Mouse (Mus musculus): ENCODE measurements at regions not wholly inside any gene's neighbourhood (a gene's known extent, or its start where the extent isn't known, plus 50 kb on each side); places are given as distances from the start of the nearest gene placed in this dataset.

GRCm38 (mm10) chr3:131895057-131895456 lies 190.0 kb upstream of the Dkk2 start:
- Histone ChIP-seq H3K27me3 (ENCODE audit: insufficient read depth, low read length) (no peaks in the 10 kb centered on the region), H3K4me3 (ENCODE audit: low read length) (no peak overlapping the region), H3K4me1 (ENCODE audit: insufficient read depth, low read length) (no peaks in the 10 kb centered on the region), H3K4me2 (replicated peaks; ENCODE audit: low read depth, low read length) (no peak overlapping the region), H3K27ac (ENCODE audit: low read length) (no peak overlapping the region), H3K9ac (replicated peaks; ENCODE audit: low read length) (no peak overlapping the region), H3K9me3 (ENCODE audit: low read length) (no peaks in the 10 kb centered on the region), H3K36me3 (ENCODE audit: insufficient read depth, low read length) (no peaks in the 10 kb centered on the region)
- WGBS = 71% methylated on average over 1 of the region's 1 CpGs
- no peak for ATAC-seq (ENCODE audit: low FRiP score, low TSS enrichment)

GRCm38 (mm10) chr3:131913534-131913933 lies 171.6 kb upstream of the Dkk2 start:
- Histone ChIP-seq H3K4me3 (ENCODE audit: low read length) (no peak overlapping the region), H3K9me3 (ENCODE audit: low read length) (no peaks in the 10 kb centered on the region), H3K4me1 (ENCODE audit: insufficient read depth, low read length) (no peaks in the 10 kb centered on the region), H3K36me3 (ENCODE audit: insufficient read depth, low read length) (no peaks in the 10 kb centered on the region), H3K4me2 (replicated peaks; ENCODE audit: low read depth, low read length) (no peak overlapping the region), H3K27ac (ENCODE audit: low read length) (no peak overlapping the region), H3K27me3 (ENCODE audit: insufficient read depth, low read length) (no peaks in the 10 kb centered on the region), H3K9ac (replicated peaks; ENCODE audit: low read length) (no peak overlapping the region)
- WGBS = 87% methylated on average over 6 of the region's 6 CpGs
- no peak for ATAC-seq (ENCODE audit: low FRiP score, low TSS enrichment)

DNA sequence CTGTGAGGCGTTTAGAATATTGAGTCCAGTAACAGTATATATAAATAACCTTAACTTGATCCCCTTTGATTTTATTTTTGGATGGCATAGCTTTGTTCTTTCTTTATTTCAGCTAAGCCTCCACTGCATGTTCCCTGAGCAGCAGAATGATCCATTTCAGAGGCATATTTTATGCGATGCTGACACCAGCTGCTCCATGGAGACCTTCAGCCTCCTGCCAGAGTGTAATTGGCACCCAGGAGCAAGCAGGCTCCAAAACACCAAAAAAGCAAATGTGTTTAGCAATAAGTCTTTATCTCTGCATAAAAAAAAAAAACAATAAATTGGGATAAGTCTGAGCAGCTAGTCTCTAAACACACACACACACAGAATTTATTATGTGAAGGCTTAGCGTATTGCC lies 170.7 kb upstream of the Dkk2 start:
- no peaks in the 10 kb centered on the region for H3K27me3 ChIP-seq (ENCODE audit: insufficient read depth, low read length)
- H3K4me3 ChIP-seq (ENCODE audit: low read length) = no peak overlapping the region
- no peaks in the 10 kb centered on the region for H3K4me1 ChIP-seq (ENCODE audit: insufficient read depth, low read length)
- no peaks in the 10 kb centered on the region for H3K36me3 ChIP-seq (ENCODE audit: insufficient read depth, low read length)
- no peak overlapping the region for H3K9ac ChIP-seq (replicated peaks; ENCODE audit: low read length)
- H3K9me3 ChIP-seq (ENCODE audit: low read length) = no peaks in the 10 kb centered on the region
- no peak for ATAC-seq (ENCODE audit: low FRiP score, low TSS enrichment)
- H3K4me2 ChIP-seq (replicated peaks; ENCODE audit: low read depth, low read length) = no peak overlapping the region
- 74% methylated on average over 3 of the region's 3 CpGs for WGBS
- H3K27ac ChIP-seq (ENCODE audit: low read length) = no peak overlapping the region

DNA sequence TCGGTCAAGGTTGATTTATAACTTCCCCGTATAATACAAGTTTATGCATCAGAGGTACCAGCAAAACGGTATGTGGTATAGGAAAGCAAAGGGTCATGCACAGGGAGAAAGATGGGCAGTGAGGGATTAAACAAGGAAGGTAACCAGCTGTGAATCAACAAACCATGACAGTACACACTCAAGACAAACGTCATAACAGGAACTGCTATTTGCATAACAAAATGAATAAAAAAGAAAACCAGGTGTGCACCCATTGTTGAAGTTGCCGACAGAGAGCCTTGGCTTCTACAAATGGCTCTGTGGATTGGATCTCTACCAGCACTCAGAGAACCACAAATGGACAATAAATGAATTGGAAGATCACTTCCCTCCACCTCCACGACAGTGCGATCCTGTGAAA lies 170.1 kb upstream of the Dkk2 start:
- no peak overlapping the region for H3K9ac ChIP-seq (replicated peaks; ENCODE audit: low read length)
- no peak overlapping the region for H3K4me2 ChIP-seq (replicated peaks; ENCODE audit: low read depth, low read length)
- WGBS = 69% methylated on average over 7 of the region's 7 CpGs
- ATAC-seq (ENCODE audit: low FRiP score, low TSS enrichment) = no peak
- H3K27me3 ChIP-seq (ENCODE audit: insufficient read depth, low read length) = no peaks in the 10 kb centered on the region
- H3K9me3 ChIP-seq (ENCODE audit: low read length) = no peaks in the 10 kb centered on the region
- H3K36me3 ChIP-seq (ENCODE audit: insufficient read depth, low read length) = no peaks in the 10 kb centered on the region
- no peaks in the 10 kb centered on the region for H3K4me1 ChIP-seq (ENCODE audit: insufficient read depth, low read length)
- H3K27ac ChIP-seq (ENCODE audit: low read length) = no peak overlapping the region
- no peak overlapping the region for H3K4me3 ChIP-seq (ENCODE audit: low read length)

DNA sequence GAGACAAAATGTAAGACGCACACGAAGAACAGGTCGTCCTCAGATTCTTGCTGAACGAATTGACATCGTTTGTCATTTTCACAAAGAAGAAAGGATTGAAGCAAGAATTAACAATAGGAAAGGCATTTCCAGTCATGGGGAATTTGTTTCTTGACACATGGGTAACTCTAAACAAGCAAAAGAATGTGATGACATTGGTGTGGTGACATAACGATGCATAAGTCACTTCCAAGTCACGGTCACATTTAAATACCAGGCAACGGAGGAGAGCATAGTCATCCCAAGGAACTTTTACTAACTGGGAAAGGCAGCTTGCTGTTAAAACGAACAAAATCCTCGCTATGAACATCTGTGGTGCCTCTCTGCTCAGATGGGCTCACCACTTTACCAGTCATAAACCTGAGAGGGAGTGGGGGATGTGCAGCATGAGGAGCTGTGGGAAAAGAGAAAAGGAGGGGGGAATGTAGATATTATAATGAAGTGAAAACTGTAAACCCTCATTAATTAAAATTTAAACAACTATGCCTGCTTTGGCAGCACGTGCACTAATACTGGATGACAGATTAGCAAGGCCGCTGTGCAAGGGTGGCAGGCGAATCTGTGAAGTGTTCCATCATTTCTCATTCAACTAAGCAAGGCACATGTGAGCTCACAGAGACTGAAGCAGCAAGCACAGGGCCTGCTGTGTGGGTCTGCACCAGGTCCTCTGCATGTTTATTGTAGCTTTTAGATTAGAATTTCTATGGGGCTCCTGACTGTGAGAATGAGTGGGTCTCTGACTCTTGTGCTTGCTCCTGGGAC lies 167.2 kb upstream of the Dkk2 start:
- Histone ChIP-seq H3K4me1 (ENCODE audit: insufficient read depth, low read length) (no peaks in the 10 kb centered on the region), H3K27me3 (ENCODE audit: insufficient read depth, low read length) (no peaks in the 10 kb centered on the region), H3K4me3 (ENCODE audit: low read length) (no peak overlapping the region), H3K9me3 (ENCODE audit: low read length) (no peaks in the 10 kb centered on the region), H3K36me3 (ENCODE audit: insufficient read depth, low read length) (no peaks in the 10 kb centered on the region), H3K27ac (ENCODE audit: low read length) (no peak overlapping the region), H3K4me2 (replicated peaks; ENCODE audit: low read depth, low read length) (no peak overlapping the region), H3K9ac (replicated peaks; ENCODE audit: low read length) (no peak overlapping the region)
- no peak for ATAC-seq (ENCODE audit: low FRiP score, low TSS enrichment)
- 81% methylated on average over 13 of the region's 13 CpGs for WGBS

DNA sequence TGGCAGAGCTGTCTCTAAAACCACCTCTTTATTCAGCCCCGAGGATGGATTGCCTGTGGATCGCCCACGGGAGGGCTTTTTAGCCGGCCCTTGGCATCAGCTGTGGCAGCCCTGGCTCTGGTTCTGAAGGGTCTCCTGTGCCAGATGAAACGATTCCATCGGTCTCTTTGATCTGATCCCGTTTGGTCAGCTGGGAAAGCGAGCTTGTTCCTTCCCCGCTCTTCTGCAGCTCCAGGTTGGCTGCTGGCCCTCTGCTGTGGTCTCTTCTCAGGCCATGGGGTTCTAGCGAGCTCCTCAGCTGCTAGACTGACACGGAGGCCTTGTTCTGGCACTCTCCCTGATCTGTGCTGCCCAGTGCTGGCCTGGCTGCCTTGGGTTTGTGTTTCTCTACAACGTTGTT lies 165.6 kb upstream of the Dkk2 start:
- H3K9ac ChIP-seq (replicated peaks; ENCODE audit: low read length) = no peak overlapping the region
- H3K4me2 ChIP-seq (replicated peaks; ENCODE audit: low read depth, low read length) = no peak overlapping the region
- no peaks in the 10 kb centered on the region for H3K36me3 ChIP-seq (ENCODE audit: insufficient read depth, low read length)
- H3K27me3 ChIP-seq (ENCODE audit: insufficient read depth, low read length) = no peaks in the 10 kb centered on the region
- H3K4me1 ChIP-seq (ENCODE audit: insufficient read depth, low read length) = no peaks in the 10 kb centered on the region
- H3K9me3 ChIP-seq (ENCODE audit: low read length) = no peaks in the 10 kb centered on the region
- H3K4me3 ChIP-seq (ENCODE audit: low read length) = no peak overlapping the region
- H3K27ac ChIP-seq (ENCODE audit: low read length) = no peak overlapping the region
- 52% methylated on average over 12 of the region's 12 CpGs for WGBS
- no peak for ATAC-seq (ENCODE audit: low FRiP score, low TSS enrichment)

DNA sequence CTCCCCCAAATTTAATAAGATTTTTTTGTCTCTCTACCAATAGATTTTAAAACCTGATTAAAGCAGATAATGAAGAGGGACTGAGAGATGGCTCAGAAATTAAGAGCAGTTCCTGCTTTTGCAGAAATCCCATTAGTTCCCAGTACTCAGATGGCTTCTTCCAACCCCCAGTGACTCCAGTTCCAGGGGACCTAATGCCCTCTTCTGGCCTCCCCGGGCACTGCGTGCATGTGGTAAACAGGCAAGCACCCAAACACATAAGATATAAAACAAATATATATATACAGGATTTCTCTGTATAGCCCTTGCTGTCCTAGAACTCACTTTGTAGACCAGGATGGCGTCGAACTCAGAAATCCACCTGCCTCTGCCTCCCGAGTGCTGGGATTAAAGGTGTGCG lies 163.9 kb upstream of the Dkk2 start:
- Histone ChIP-seq H3K4me3 (ENCODE audit: low read length) (no peak overlapping the region), H3K9ac (replicated peaks; ENCODE audit: low read length) (no peak overlapping the region), H3K27me3 (ENCODE audit: insufficient read depth, low read length) (no peaks in the 10 kb centered on the region), H3K4me2 (replicated peaks; ENCODE audit: low read depth, low read length) (no peak overlapping the region), H3K36me3 (ENCODE audit: insufficient read depth, low read length) (no peaks in the 10 kb centered on the region), H3K4me1 (ENCODE audit: insufficient read depth, low read length) (no peaks in the 10 kb centered on the region), H3K27ac (ENCODE audit: low read length) (no peak overlapping the region), H3K9me3 (ENCODE audit: low read length) (no peaks in the 10 kb centered on the region)
- ATAC-seq (ENCODE audit: low FRiP score, low TSS enrichment) = no peak
- WGBS = 84% methylated on average over 6 of the region's 6 CpGs

DNA sequence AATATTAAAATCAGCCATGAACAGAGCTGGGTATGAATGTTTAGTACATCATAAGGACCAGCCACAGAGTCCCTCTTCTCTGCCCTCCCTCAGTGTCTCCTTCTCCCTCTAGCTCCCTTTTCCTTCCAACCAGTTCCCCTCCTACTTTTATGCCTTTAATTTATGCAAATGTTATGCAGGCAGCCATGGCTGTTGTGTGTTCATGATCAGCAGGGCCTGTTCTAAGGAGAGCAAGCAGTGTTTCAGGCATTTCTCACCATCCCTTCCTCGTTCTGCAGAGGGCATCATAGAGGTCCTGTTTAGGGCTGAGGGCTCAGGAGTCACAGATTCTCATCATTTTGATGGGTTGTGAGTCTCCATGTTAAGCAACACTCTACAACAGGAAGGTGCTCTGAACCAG lies 162.4 kb upstream of the Dkk2 start:
- Histone ChIP-seq H3K4me2 (replicated peaks; ENCODE audit: low read depth, low read length) (no peak overlapping the region), H3K9me3 (ENCODE audit: low read length) (no peaks in the 10 kb centered on the region), H3K27ac (ENCODE audit: low read length) (no peak overlapping the region), H3K27me3 (ENCODE audit: insufficient read depth, low read length) (no peaks in the 10 kb centered on the region), H3K4me3 (ENCODE audit: low read length) (no peak overlapping the region), H3K4me1 (ENCODE audit: insufficient read depth, low read length) (no peaks in the 10 kb centered on the region), H3K9ac (replicated peaks; ENCODE audit: low read length) (no peak overlapping the region), H3K36me3 (ENCODE audit: insufficient read depth, low read length) (no peaks in the 10 kb centered on the region)
- WGBS = 52% methylated on average over 1 of the region's 1 CpGs
- ATAC-seq (ENCODE audit: low FRiP score, low TSS enrichment) = no peak

- Histone ChIP-seq H3K9ac (replicated peaks; ENCODE audit: low read length) (no peak overlapping the region), H3K9me3 (ENCODE audit: low read length) (no peaks in the 10 kb centered on the region), H3K27me3 (ENCODE audit: insufficient read depth, low read length) (no peaks in the 10 kb centered on the region), H3K4me2 (replicated peaks; ENCODE audit: low read depth, low read length) (no peak overlapping the region), H3K36me3 (ENCODE audit: insufficient read depth, low read length) (no peaks in the 10 kb centered on the region), H3K4me3 (ENCODE audit: low read length) (no peak overlapping the region), H3K27ac (ENCODE audit: low read length) (no peak overlapping the region), H3K4me1 (ENCODE audit: insufficient read depth, low read length) (peaks cover 6% of the 10 kb centered on the region; the same call in 1 of the 2 replicates)
- ATAC-seq (ENCODE audit: low FRiP score, low TSS enrichment) = no peak
- 91% methylated on average over 7 of the region's 7 CpGs for WGBS
Measured at GRCm38 (mm10) chr3:131940896-131941295, 144.2 kb upstream of the Dkk2 start.

DNA sequence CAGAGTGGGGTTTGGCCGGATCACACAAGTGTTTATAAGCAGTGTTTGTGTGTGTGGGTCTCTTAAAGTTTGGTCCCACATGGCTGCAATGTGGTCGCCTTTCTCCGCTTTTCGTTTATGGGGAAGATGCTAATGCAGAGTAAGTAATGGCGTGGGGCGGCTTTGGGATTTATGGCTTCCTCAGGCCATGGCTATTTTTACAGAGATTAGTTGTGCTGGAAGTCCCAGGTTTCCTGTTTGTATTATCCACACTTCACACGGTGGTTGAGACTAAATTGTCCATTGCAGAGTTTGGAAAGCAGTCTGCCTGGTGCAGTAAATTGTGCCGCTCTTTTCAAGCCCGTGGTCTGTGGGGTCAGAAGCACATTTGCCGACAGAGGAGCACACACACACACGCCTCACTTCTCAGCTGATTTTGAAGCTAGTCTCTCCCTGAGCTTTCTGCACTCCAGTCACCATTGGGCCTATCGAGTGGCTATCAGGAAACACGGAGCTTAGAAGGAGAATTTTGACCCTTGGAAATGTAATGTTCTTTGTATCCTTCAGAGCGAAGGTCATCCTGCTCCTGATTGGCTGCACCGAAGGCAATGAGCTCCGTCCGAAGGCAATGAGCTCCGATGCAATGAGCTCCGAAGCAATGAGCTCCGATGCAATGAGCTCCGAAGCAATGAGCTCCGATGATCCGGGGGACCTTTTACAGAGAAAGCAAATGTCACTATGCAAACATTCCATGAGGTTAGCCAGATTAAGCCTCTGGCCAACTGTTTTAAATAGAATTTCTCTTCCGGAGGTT lies 142.9 kb upstream of the Dkk2 start:
- H3K36me3 ChIP-seq (ENCODE audit: insufficient read depth, low read length) = no peaks in the 10 kb centered on the region
- H3K4me3 ChIP-seq (ENCODE audit: low read length) = no peak overlapping the region
- 38% methylated on average over 24 of the region's 24 CpGs for WGBS
- H3K9ac ChIP-seq (replicated peaks; ENCODE audit: low read length) = peak overlapping the region; percentile 29; the same call in 1 of the 2 replicates
- H3K4me1 ChIP-seq (ENCODE audit: insufficient read depth, low read length) = peaks cover 6% of the 10 kb centered on the region; the same call in 1 of the 2 replicates
- H3K4me2 ChIP-seq (replicated peaks; ENCODE audit: low read depth, low read length) = peak overlapping the region; percentile 35
- peak; percentile 49; the same call in 1 of the 2 replicates for ATAC-seq (ENCODE audit: low FRiP score, low TSS enrichment)
- H3K27me3 ChIP-seq (ENCODE audit: insufficient read depth, low read length) = no peaks in the 10 kb centered on the region
- H3K9me3 ChIP-seq (ENCODE audit: low read length) = no peaks in the 10 kb centered on the region
- H3K27ac ChIP-seq (ENCODE audit: low read length) = peak overlapping the region; percentile 61
